In genomic region chr12:76547409-76548081, GRCm38 (mm10) we compare ENCODE assay signal across 8 mouse cellular contexts. TPM values are rescaled to one million over a fixed set of nuclear protein-coding genes. Genes with fewer than 3 reads are reported as not detected.
DNase-seq lines count a peak whose midpoint lies in the region; ATAC-seq and TF ChIP-seq lines count a peak whose summit lies in the region.

No protein-coding gene starts in this region.

- H3K9ac ChIP-seq in liver, adult 2 months (ENCODE audit: low read depth, low read length): peak overlapping the region; percentile 71
- H3K9ac ChIP-seq in forebrain, postnatal 0 days: no peak overlapping the region
- H3K9ac ChIP-seq in limb, embryonic 12.5 days (replicated peaks): peak overlapping the region; percentile 1; the same call in 1 of the 2 replicates
- H3K9ac ChIP-seq in midbrain, embryonic 16.5 days (ENCODE audit: low read depth, low read length): no peak overlapping the region; the same call in 1 of the 2 replicates

- TF ChIP-seq POLR2A in liver, adult 2 months (IDR thresholded peaks at IDR 0.05; ENCODE audit: extremely low read depth, insufficient read depth, low read length): no peak

- peak; percentile 88 for DNase-seq in liver, adult 2 months (ENCODE audit: extremely low read depth, low read depth, low spot score)
- no peak for DNase-seq in liver
- DNase-seq in forebrain, postnatal 0 days: no peak
- DNase-seq in frontal cortex, postnatal 25 days (ENCODE audit: low spot score in 2 of 2): no peak

- no peaks in the 10 kb centered on the region for H3K9me3 ChIP-seq in forebrain, postnatal 0 days (ENCODE audit: low read length)
- no peaks in the 10 kb centered on the region for H3K9me3 ChIP-seq in limb, embryonic 12.5 days
- no peaks in the 10 kb centered on the region for H3K9me3 ChIP-seq in midbrain, embryonic 16.5 days (replicated peaks; ENCODE audit: control insufficient read depth, low read length, poor library complexity, severe bottlenecking)

- H3K4me1 ChIP-seq in liver, adult 2 months (ENCODE audit: control insufficient read depth, insufficient read depth, low read length): peaks cover 40% of the 10 kb centered on the region
- no peaks in the 10 kb centered on the region for H3K4me1 ChIP-seq in forebrain, postnatal 0 days (ENCODE audit: insufficient read depth)
- H3K4me1 ChIP-seq in limb, embryonic 12.5 days (replicated peaks): peaks cover 45% of the 10 kb centered on the region
- peaks cover 12% of the 10 kb centered on the region for H3K4me1 ChIP-seq in midbrain, embryonic 16.5 days (ENCODE audit: control insufficient read depth, insufficient read depth, low read length)

- peak overlapping the region; percentile 46 for H3K4me3 ChIP-seq in liver, adult 2 months (ENCODE audit: insufficient read depth, low read depth, low read length)
- no peak overlapping the region for H3K4me3 ChIP-seq in forebrain, postnatal 0 days (ENCODE audit: low read depth, low read length)
- H3K4me3 ChIP-seq in limb, embryonic 12.5 days (replicated peaks): no peak overlapping the region
- H3K4me3 ChIP-seq in midbrain, embryonic 16.5 days (ENCODE audit: low read depth, low read length): no peak overlapping the region

- H3K27ac ChIP-seq in liver, adult 2 months (replicated peaks; ENCODE audit: insufficient read depth, low read depth, low read length): peak overlapping the region; percentile 91
- H3K27ac ChIP-seq in forebrain, postnatal 0 days (ENCODE audit: low read depth, low read length): no peak overlapping the region
- H3K27ac ChIP-seq in limb, embryonic 12.5 days: peak overlapping the region; percentile 64; the same call in 1 of the 2 replicates
- no peak overlapping the region for H3K27ac ChIP-seq in midbrain, embryonic 16.5 days (ENCODE audit: low read length)

- no peak for TF ChIP-seq CTCF in liver, adult 2 months (IDR thresholded peaks at IDR 0.05; ENCODE audit: low read depth, low read length)
- no peak for TF ChIP-seq CTCF in forebrain, postnatal 0 days (IDR thresholded peaks at IDR 0.05; ENCODE audit: low read depth)

- no peak for ATAC-seq in forebrain, postnatal 0 days
- no peak for ATAC-seq in limb, embryonic 12.5 days (ENCODE audit: insufficient number of reproducible peaks, insufficient read depth, low FRiP score, low TSS enrichment, low read depth)
- ATAC-seq in midbrain, embryonic 16.5 days: peak; percentile 45; the same call in 1 of the 2 replicates
- no peak for ATAC-seq in inflammation-experienced regulatory T-cells, adult 6 months
- no peak for ATAC-seq in monocyte, adult 5-6 weeks (replicated peaks; ENCODE audit: insufficient number of reproducible peaks, low FRiP score, low TSS enrichment, poor library complexity, severe bottlenecking)

- no peaks in the 10 kb centered on the region for H3K27me3 ChIP-seq in liver, adult 2 months (ENCODE audit: control insufficient read depth, insufficient read depth, low read length)
- H3K27me3 ChIP-seq in forebrain, postnatal 0 days (ENCODE audit: insufficient read depth, low read length): 0 out of 2 replicates have a peak, but pooled peaks cover 14% of the 10 kb centered on the region
- H3K27me3 ChIP-seq in limb, embryonic 12.5 days: peaks cover 11% of the 10 kb centered on the region
- H3K27me3 ChIP-seq in midbrain, embryonic 16.5 days (ENCODE audit: control insufficient read depth, insufficient read depth, low read depth, low read length): no peaks in the 10 kb centered on the region; the same call in 1 of the 2 replicates

- peak overlapping the region; percentile 37; the same call in 1 of the 2 replicates for H3K4me2 ChIP-seq in forebrain, postnatal 0 days (ENCODE audit: low read depth)
- H3K4me2 ChIP-seq in limb, embryonic 12.5 days: peak overlapping the region; percentile 54
- H3K4me2 ChIP-seq in midbrain, embryonic 16.5 days (ENCODE audit: low read length): peak overlapping the region; percentile 53

- H3K79me2 ChIP-seq in liver, adult 2 months (ENCODE audit: control insufficient read depth, insufficient read depth, low read length): peaks cover 45% of the 10 kb centered on the region

- WGBS in liver, adult 2 months: 20% methylated on average over 13 of the region's 13 CpGs
- 31% methylated on average over 13 of the region's 13 CpGs for WGBS in forebrain, postnatal 0 days
- 22% methylated on average over 13 of the region's 13 CpGs for WGBS in limb, embryonic 12.5 days
- WGBS in midbrain, embryonic 16.5 days: 23% methylated on average over 13 of the region's 13 CpGs

- no peaks in the 10 kb centered on the region for H3K36me3 ChIP-seq in liver, adult 2 months (ENCODE audit: control insufficient read depth, insufficient read depth, low read length)
- H3K36me3 ChIP-seq in forebrain, postnatal 0 days (ENCODE audit: insufficient read depth): no peaks in the 10 kb centered on the region
- no peaks in the 10 kb centered on the region for H3K36me3 ChIP-seq in limb, embryonic 12.5 days
- no peaks in the 10 kb centered on the region for H3K36me3 ChIP-seq in midbrain, embryonic 16.5 days (ENCODE audit: control insufficient read depth, insufficient read depth, low read length)

RNA-seq across cellular contexts. Expression of gene Plekhg3, which starts 16.9 kb away (rescaled TPM):
- total RNA-seq in liver, adult 2 months (2014; rRNA removed): 16.5 and 27.0 TPM in 2 replicates
- polyA plus RNA-seq in liver, adult 2 months (2012; rRNA removed): 12.5 and 17.1 TPM in 2 replicates
- total RNA-seq in forebrain, postnatal 0 days (2014; rRNA removed): 4.1 and 6.2 TPM in 2 replicates
- polyA plus RNA-seq in forebrain, postnatal 0 days (2015; fragmentation: Nextera tagmentation; extraction: Ambion mirVana): 0.53 and 1.1 TPM in 2 replicates
- 6.2 and 7.4 TPM in 2 replicates for polyA plus RNA-seq in limb, embryonic 12.5 days (2016; fragmentation: Nextera tagmentation; extraction: Ambion mirVana)
- polyA plus RNA-seq in midbrain, embryonic 16.5 days (2015; fragmentation: Nextera tagmentation; extraction: Ambion mirVana): 0.93 and 1.3 TPM in 2 replicates
- polyA plus RNA-seq in inflammation-experienced regulatory T-cells, adult 6 months (2017; shearing (Covaris generic)): 1 to 10 TPM; 1.9 to 3.5 (median 2.9) TPM
- 54.4 to 58.3 TPM (median 55.2 TPM) in 3 replicates for total RNA-seq in monocyte, adult 5-6 weeks (2017)

Comparison
In these comparisons a context has a peak if more than half of its experiments do, and no peak if none do; other contexts are left out.
1. H3K27ac ChIP-seq: peak in liver, adult 2 months (single experiment) and limb, embryonic 12.5 days (single experiment); none in forebrain, postnatal 0 days (single experiment) and midbrain, embryonic 16.5 days (single experiment).
2. H3K9ac ChIP-seq: peak in liver, adult 2 months (single experiment) and limb, embryonic 12.5 days (single experiment); none in forebrain, postnatal 0 days (single experiment) and midbrain, embryonic 16.5 days (single experiment).
3. Peak in every context shown above with its lines, with median percentiles within 50 percentile points of each other: H3K4me2 ChIP-seq.